Mouse (Mus musculus) lung, adult 2 months (tissue): ENCODE measurements around the gene Pla2r1.

ENCODE experiments used
- CTCF ChIP-seq: fragments of 200-500 bp; IDR thresholded peaks from 2 replicates; pipeline ENCODE4 v1.5.1; 2011; ENCODE audit warnings: mild to moderate bottlenecking, low read length, control low read depth; ENCODE audit not compliant: insufficient read depth
- POLR2A ChIP-seq: fragments of 200-500 bp; IDR thresholded peaks from 2 replicates; pipeline ENCODE4 v1.6.1; 2011; ENCODE audit warnings: low read depth, mild to moderate bottlenecking, control low read depth, low read length, borderline replicate concordance; ENCODE audit errors: extremely low read depth

DNA sequence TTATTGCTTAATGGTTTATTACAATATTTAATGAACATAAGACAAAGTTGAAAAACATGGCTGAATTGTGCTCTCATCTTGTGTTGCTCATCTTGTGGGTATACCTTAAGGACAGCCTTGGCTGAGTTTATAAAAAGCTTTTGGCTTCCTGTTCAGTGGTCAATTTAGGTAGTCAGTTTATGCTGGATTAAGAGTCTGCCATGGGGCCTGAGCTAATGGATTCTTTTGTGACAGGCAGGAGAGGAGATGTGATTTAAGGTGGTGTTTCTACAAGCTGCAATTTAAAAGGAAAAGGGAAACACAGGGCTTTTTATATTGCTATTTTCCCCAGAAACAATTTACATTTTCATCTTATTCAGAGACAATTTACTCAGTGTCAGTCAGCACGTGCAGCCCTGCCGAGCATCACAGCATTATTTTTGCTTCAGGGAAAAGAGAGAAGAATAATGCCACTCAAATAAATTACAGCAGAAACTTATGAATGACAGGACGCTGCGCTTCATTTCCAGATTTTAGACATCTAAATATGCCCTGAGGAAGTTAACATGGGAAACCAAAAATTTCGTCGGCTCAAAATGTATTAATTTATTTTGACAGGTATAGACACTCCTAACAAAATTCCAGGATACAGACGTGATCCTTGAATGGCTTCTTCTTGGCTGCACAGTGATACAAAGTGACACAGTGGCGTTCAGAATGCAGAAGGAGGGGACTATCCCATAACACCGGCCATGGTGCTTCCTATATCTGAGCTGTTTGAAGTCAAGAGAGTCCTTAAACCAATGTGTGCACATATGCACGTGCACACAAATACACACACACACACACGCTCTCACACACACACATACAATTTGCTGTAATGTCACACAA, 84.0 kb downstream of the Pla2r1 start:
- no peak for TF ChIP-seq POLR2A
- TF ChIP-seq CTCF: no peak
